Mouse (Mus musculus): Measurements from ENCODE around the gene Zfp882. TPM values are rescaled to one million over a fixed set of nuclear protein-coding genes. Genes with fewer than 3 reads are reported as not detected.
"Not testable (repeated sequence)": the region's sequence is repeated elsewhere in the genome, so short reads cannot be mapped to it uniquely, and the experiment has no call there.

Gene Zfp882
- total and polyA plus RNA-seq, 3 experiments, result 12.4 to 16.1 TPM; not detected in 1

GRCm38 (mm10) chr8:71900666-71901065 lies 7.7 kb upstream of the Zfp882 start:
- H3K79me2 ChIP-seq (ENCODE audit: control insufficient read depth, insufficient read depth, low read length, poor library complexity); H3K9me3 ChIP-seq (replicated peaks; ENCODE audit: insufficient read depth, low read length); H3K27ac ChIP-seq (ENCODE audit: control insufficient read depth, low read depth, low read length); H3K4me3 ChIP-seq (ENCODE audit: control insufficient read depth in 1 of 2, insufficient read depth in 1 of 2, low read depth in 2 of 2, low read length in 2 of 2); H3K27me3 ChIP-seq (ENCODE audit: control insufficient read depth in 1 of 2, insufficient read depth in 2 of 2, low read length in 2 of 2); H3K9ac ChIP-seq (ENCODE audit: control insufficient read depth, low read depth, low read length, poor library complexity, severe bottlenecking); H3K36me3 ChIP-seq (ENCODE audit: control insufficient read depth in 1 of 2, insufficient read depth in 2 of 2, low read length in 2 of 2); H3K4me1 ChIP-seq (ENCODE audit: control insufficient read depth in 1 of 2, insufficient read depth in 2 of 2, low read length in 2 of 2); DNase-seq (ENCODE audit: low read depth, low spot score): not testable (repeated sequence)

GRCm38 (mm10) chr8:71903084-71903483 lies 5.3 kb upstream of the Zfp882 start:
- H3K9me3 ChIP-seq (replicated peaks; ENCODE audit: insufficient read depth, low read length), result not testable (repeated sequence)

DNA sequence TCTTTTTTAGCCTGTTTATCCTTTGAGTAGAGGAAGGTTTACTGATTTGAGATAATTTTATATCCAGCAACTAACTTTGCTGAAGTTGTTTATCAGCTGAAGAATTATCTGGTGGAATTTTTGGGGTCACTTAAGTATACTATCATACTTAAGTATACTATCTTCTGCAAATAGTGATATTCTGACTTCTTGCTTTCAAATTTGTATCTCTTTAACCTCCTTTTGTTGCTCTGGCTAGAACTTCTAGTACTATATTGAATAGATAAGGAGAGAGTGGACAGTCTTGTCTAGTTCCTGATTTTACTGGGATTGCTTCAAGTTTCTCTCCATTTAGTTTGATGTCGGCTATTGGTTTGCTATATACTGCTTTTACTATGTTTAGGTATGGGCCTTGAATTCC lies 1.6 kb upstream of the Zfp882 start:
- Histone ChIP-seq H3K27ac (ENCODE audit: control insufficient read depth, low read depth, low read length) (peak overlapping the region; percentile 99; the same call in 1 of the 2 replicates), H3K4me3 (ENCODE audit: control insufficient read depth in 1 of 2, insufficient read depth in 1 of 2, low read depth in 2 of 2, low read length in 2 of 2) (no peak overlapping the region), H3K36me3 (ENCODE audit: control insufficient read depth in 1 of 2, insufficient read depth in 2 of 2, low read length in 2 of 2) (peaks cover 0 to 21% of the 10 kb centered on the region in 2 experiments; a peak in 2 of 4 replicates), H3K9me3 (replicated peaks; ENCODE audit: insufficient read depth, low read length) (no peaks in the 10 kb centered on the region), H3K9ac (ENCODE audit: control insufficient read depth, low read depth, low read length, poor library complexity, severe bottlenecking) (no peak overlapping the region), H3K79me2 (ENCODE audit: control insufficient read depth, insufficient read depth, low read length, poor library complexity) (peaks cover 21% of the 10 kb centered on the region), H3K27me3 (ENCODE audit: control insufficient read depth in 1 of 2, insufficient read depth in 2 of 2, low read length in 2 of 2) (no peaks in the 10 kb centered on the region), H3K4me1 (ENCODE audit: control insufficient read depth in 1 of 2, insufficient read depth in 2 of 2, low read length in 2 of 2) (peaks cover 6 to 13% of the 10 kb centered on the region in 2 experiments)
- TF ChIP-seq CHD1 (IDR thresholded peaks at IDR 0.05; ENCODE audit: low read depth, low read length), result no peak
- TF ChIP-seq TAL1 (IDR thresholded peaks at IDR 0.05; ENCODE audit: low read length), result 0 out of 2 replicates have a peak, but pooled peaks have one; percentile 11
- no peak for TF ChIP-seq MXI1 (IDR thresholded peaks at IDR 0.05; ENCODE audit: low read depth, low read length)
- peak; percentile 63 for TF ChIP-seq GATA1 (IDR thresholded peaks at IDR 0.05; ENCODE audit: low read depth, low read length)
- TF ChIP-seq UBTF (IDR thresholded peaks at IDR 0.05; ENCODE audit: borderline replicate concordance, insufficient read depth, low read depth, low read length), result no peak
- peak; percentile 13; the same call in 1 of the 2 replicates for TF ChIP-seq TCF12 (IDR thresholded peaks at IDR 0.05; ENCODE audit: low read depth, low read length)
- peak; percentile 42 to 64 for TF ChIP-seq EP300 (IDR thresholded peaks at IDR 0.05; ENCODE audit: low read depth in 1 of 2, low read length in 2 of 2)
- TF ChIP-seq KAT2A (conservative IDR thresholded peaks at IDR 0.05; ENCODE audit: low read depth, low read length), result no peak
- 0 out of 2 replicates have a peak, but pooled peaks have one; percentile 16 for TF ChIP-seq ETS1 (IDR thresholded peaks at IDR 0.05; ENCODE audit: low read depth, low read length)
- no peak for TF ChIP-seq USF2 (IDR thresholded peaks at IDR 0.05; ENCODE audit: borderline replicate concordance in 1 of 2, insufficient read depth in 1 of 2, low read depth in 1 of 2, low read length in 2 of 2)
- no peak for TF ChIP-seq MAFK (IDR thresholded peaks at IDR 0.05; ENCODE audit: borderline replicate concordance, low read depth, low read length)
- no peak for TF ChIP-seq POLR2AphosphoS2 (IDR thresholded peaks at IDR 0.05; ENCODE audit: low read length)
- peak; percentile 59 for DNase-seq (ENCODE audit: low read depth, low spot score)

More at GRCm38 (mm10) chr8:71903084-71903483, 5.3 kb upstream of the Zfp882 start:
- not testable (repeated sequence) for H3K27me3 ChIP-seq (ENCODE audit: control insufficient read depth in 1 of 2, insufficient read depth in 2 of 2, low read length in 2 of 2); H3K36me3 ChIP-seq (ENCODE audit: control insufficient read depth in 1 of 2, insufficient read depth in 2 of 2, low read length in 2 of 2); H3K4me3 ChIP-seq (ENCODE audit: control insufficient read depth in 1 of 2, insufficient read depth in 1 of 2, low read depth in 2 of 2, low read length in 2 of 2); H3K27ac ChIP-seq (ENCODE audit: control insufficient read depth, low read depth, low read length); H3K4me1 ChIP-seq (ENCODE audit: control insufficient read depth in 1 of 2, insufficient read depth in 2 of 2, low read length in 2 of 2); H3K79me2 ChIP-seq (ENCODE audit: control insufficient read depth, insufficient read depth, low read length, poor library complexity); H3K9ac ChIP-seq (ENCODE audit: control insufficient read depth, low read depth, low read length, poor library complexity, severe bottlenecking); DNase-seq (ENCODE audit: low read depth, low spot score)

Data from MEL (cell line).